Mouse (Mus musculus) cerebellum, postnatal 4 days (tissue): Measurements from ENCODE around the gene 4930507D05Rik.
A peak's percentile ranks its signal among the peaks of the same experiment; 100 is the strongest.
"Not testable (repeated sequence)": the region's sequence is repeated elsewhere in the genome, so short reads cannot be mapped to it uniquely, and the experiment has no call there.

Experiments used
- DNase-seq, 2 experiments: peaks; one replicate each; pipeline ENCODE4 v3.0.0; 2022; ENCODE audit warnings: low spot score in 2 of 2, mixed read lengths in 1 of 2

Gene 4930507D05Rik

GRCm38 (mm10) chr10:62449364-62450279 lies at the start of gene 4930507D05Rik, which contains the start of gene Supv3l1:
Gene 4930507D05Rik (plus strand): TSS chr10:62449489.
Gene Supv3l1 (minus strand): TSS chr10:62449738.
- DNase-seq = peak; percentile 89 to 95

GRCm38 (mm10) chr10:62401641-62402111 lies 47.6 kb upstream of the 4930507D05Rik start:
- DNase-seq = peak in 1 of 2 experiments; percentile 39

- DNase-seq = no peak
These were observed 44.4 kb upstream of the 4930507D05Rik start for GRCm38 (mm10) chr10:62404901-62405300.

- DNase-seq = peak; percentile 49 to 74
These were observed 38.3 kb upstream of the 4930507D05Rik start for GRCm38 (mm10) chr10:62410943-62411342.

GRCm38 (mm10) chr10:62411431-62412410 lies 37.6 kb upstream of the 4930507D05Rik start:
- DNase-seq = no peak

GRCm38 (mm10) chr10:62412906-62413605 lies 36.2 kb upstream of the 4930507D05Rik start:
- DNase-seq = no peak

GRCm38 (mm10) chr10:62413606-62413982 lies 35.7 kb upstream of the 4930507D05Rik start:
- no peak for DNase-seq

GRCm38 (mm10) chr10:62418831-62419356 lies 30.4 kb upstream of the 4930507D05Rik start:
- DNase-seq = no peak

GRCm38 (mm10) chr10:62419422-62419821 lies 29.9 kb upstream of the 4930507D05Rik start:
- DNase-seq = no peak

GRCm38 (mm10) chr10:62420399-62420798 lies 28.9 kb upstream of the 4930507D05Rik start:
- DNase-seq = no peak

- no peak for DNase-seq
These were observed 28.2 kb upstream of the 4930507D05Rik start for GRCm38 (mm10) chr10:62421127-62421526.

GRCm38 (mm10) chr10:62422255-62422654 lies 27.0 kb upstream of the 4930507D05Rik start, which contains the start of gene Hkdc1:
Gene Hkdc1 (minus strand): TSS chr10:62422491.
- DNase-seq = no peak

GRCm38 (mm10) chr10:62425081-62425871 lies 24.0 kb upstream of the 4930507D05Rik start:
- DNase-seq = no peak

- no peak for DNase-seq
These were observed 18.9 kb upstream of the 4930507D05Rik start for GRCm38 (mm10) chr10:62430427-62430826.

- DNase-seq = no peak
These were observed 971 bp downstream of the 4930507D05Rik start for GRCm38 (mm10) chr10:62450280-62450640.

- not testable (repeated sequence) for DNase-seq
These were observed 2.7 kb downstream of the 4930507D05Rik start for GRCm38 (mm10) chr10:62452001-62452400.

GRCm38 (mm10) chr10:62461321-62461720 lies 12.0 kb downstream of the 4930507D05Rik start:
- no peak for DNase-seq

GRCm38 (mm10) chr10:62469736-62470135 lies 20.4 kb downstream of the 4930507D05Rik start:
- DNase-seq = no peak

- no peak for DNase-seq
These were observed 21.8 kb downstream of the 4930507D05Rik start for GRCm38 (mm10) chr10:62471105-62471504.

GRCm38 (mm10) chr10:62474944-62475343 lies 25.7 kb downstream of the 4930507D05Rik start:
- no peak for DNase-seq
